Mouse (Mus musculus) ES-CJ7 (cell line): ENCODE measurements around the gene Trim41.

Experiments
- DNase-seq: peaks from one replicate; pipeline ENCODE4 v3.0.0; 2011; ENCODE audit warnings: low read depth, low spot score

Gene Trim41

GRCm38 (mm10) chr11:48816800-48817665 is at the start of gene Trim41:
TSS of gene Trim41 (minus strand) at chr11:48817353.
- peak; percentile 99 for DNase-seq

- no peak for DNase-seq
Observed at GRCm38 (mm10) chr11:48866481-48866880, 49.3 kb upstream of the Trim41 start.

- DNase-seq: no peak
Observed at GRCm38 (mm10) chr11:48863808-48864207, 46.7 kb upstream of the Trim41 start.

GRCm38 (mm10) chr11:48862784-48863319 is 45.7 kb upstream of the Trim41 start:
- DNase-seq: peak; percentile 67

GRCm38 (mm10) chr11:48859014-48859413 is 41.9 kb upstream of the Trim41 start:
- peak; percentile 81 for DNase-seq

GRCm38 (mm10) chr11:48853474-48854180 is 36.5 kb upstream of the Trim41 start:
- DNase-seq: peak; percentile 84

- peak; percentile 44 for DNase-seq
Observed at GRCm38 (mm10) chr11:48852624-48853473, 35.7 kb upstream of the Trim41 start.

- DNase-seq: no peak
Observed at GRCm38 (mm10) chr11:48852190-48852589, 35.0 kb upstream of the Trim41 start.

GRCm38 (mm10) chr11:48851270-48851995 is 34.3 kb upstream of the Trim41 start:
- peak; percentile 94 for DNase-seq

- peak; percentile 35 for DNase-seq
Observed at GRCm38 (mm10) chr11:48850240-48850639, 33.1 kb upstream of the Trim41 start.

GRCm38 (mm10) chr11:48846881-48847280 is 29.7 kb upstream of the Trim41 start:
- DNase-seq: no peak

- DNase-seq: peak; percentile 61
Observed at GRCm38 (mm10) chr11:48846362-48846761, 29.2 kb upstream of the Trim41 start.

- DNase-seq: no peak
Observed at GRCm38 (mm10) chr11:48845244-48845815, 28.2 kb upstream of the Trim41 start.

- DNase-seq: no peak
Observed at GRCm38 (mm10) chr11:48844309-48844708, 27.2 kb upstream of the Trim41 start.

GRCm38 (mm10) chr11:48843202-48843601 is 26.0 kb upstream of the Trim41 start:
- DNase-seq: no peak

- no peak for DNase-seq
Observed at GRCm38 (mm10) chr11:48842378-48842792, 25.2 kb upstream of the Trim41 start.

GRCm38 (mm10) chr11:48841213-48841612 is 24.1 kb upstream of the Trim41 start:
- no peak for DNase-seq

- no peak for DNase-seq
Observed at GRCm38 (mm10) chr11:48840805-48841204, 23.7 kb upstream of the Trim41 start.

- DNase-seq: no peak
Observed at GRCm38 (mm10) chr11:48838879-48839680, 21.9 kb upstream of the Trim41 start.
